Mouse (Mus musculus) myocyte (in vitro differentiated cells): Measurements from ENCODE around the gene Smg6. TPM values are rescaled to one million over a fixed set of nuclear protein-coding genes. Genes with fewer than 3 reads are reported as not detected.

ENCODE experiments used
- H3K27me3 ChIP-seq: one replicate; pipeline ENCODE4 v1.6.1; 2011; ENCODE audit not compliant: control insufficient read depth, insufficient read depth, insufficient read length
- H3K36me3 ChIP-seq: one replicate; pipeline ENCODE4 v1.6.1; 2011; ENCODE audit not compliant: control insufficient read depth, insufficient read depth
- H3K4me2 ChIP-seq: one replicate; pipeline ENCODE4 v1.6.1; 2011; ENCODE audit warnings: low read depth, control low read depth
- H3K4me3 ChIP-seq: one replicate; pipeline ENCODE4 v1.5.1; 2011; ENCODE audit warnings: mild to moderate bottlenecking, control low read depth, moderate library complexity
- H3K79me2 ChIP-seq: one replicate; pipeline ENCODE4 v1.6.1; 2011; ENCODE audit not compliant: control insufficient read depth, insufficient read depth
- H3ac ChIP-seq: one replicate; pipeline ENCODE4 v1.6.1; 2011; ENCODE audit not compliant: control insufficient read depth, insufficient read length
- CEBPB ChIP-seq: IDR thresholded peaks from 2 replicates; pipeline ENCODE4 v1.6.1; 2011; ENCODE audit warnings: mild to moderate bottlenecking, moderate library complexity; ENCODE audit not compliant: poor library complexity, insufficient read depth, severe bottlenecking
- E2F4 ChIP-seq: IDR thresholded peaks from one replicate; pipeline ENCODE4 v1.6.1; 2011; ENCODE audit warnings: mild to moderate bottlenecking, control low read depth, moderate library complexity; ENCODE audit not compliant: insufficient read depth
- MAX ChIP-seq: IDR thresholded peaks from one replicate; pipeline ENCODE4 v1.6.1; 2011; ENCODE audit warnings: low read depth, mild to moderate bottlenecking, control low read depth
- MYOD1 ChIP-seq, 3 experiments: IDR thresholded peaks; one replicate each; pipeline ENCODE4 v1.6.1; 2011; ENCODE audit warnings: control low read depth in 2 of 3, low read depth in 2 of 3, mild to moderate bottlenecking in 2 of 3, moderate library complexity in 1 of 3; ENCODE audit not compliant: insufficient read length in 2 of 3, control insufficient read depth in 1 of 3
- MYOG ChIP-seq, 3 experiments: IDR thresholded peaks; one replicate each; pipeline ENCODE4 v1.6.1; 2011; ENCODE audit warnings: control low read depth in 2 of 3, low read depth in 2 of 3, mild to moderate bottlenecking in 2 of 3; ENCODE audit not compliant: insufficient read length in 2 of 3, control insufficient read depth in 1 of 3, insufficient read depth in 1 of 3
- POLR2A ChIP-seq: IDR thresholded peaks from one replicate; pipeline ENCODE4 v1.6.1; 2011; ENCODE audit warnings: low read depth, mild to moderate bottlenecking, control low read depth, moderate library complexity; ENCODE audit not compliant: insufficient read length
- POLR2AphosphoS2 ChIP-seq: IDR thresholded peaks from one replicate; pipeline ENCODE4 v1.6.1; 2011; ENCODE audit warnings: low read depth, control low read depth; ENCODE audit not compliant: insufficient read length
- REST ChIP-seq: IDR thresholded peaks from one replicate; pipeline ENCODE4 v1.6.1; 2011; ENCODE audit warnings: mild to moderate bottlenecking, control low read depth, moderate library complexity; ENCODE audit not compliant: insufficient read depth, insufficient read length
- SRF ChIP-seq: IDR thresholded peaks from one replicate; pipeline ENCODE4 v1.6.1; 2011; ENCODE audit warnings: low read depth; ENCODE audit not compliant: control insufficient read depth, insufficient read length
- TCF12 ChIP-seq: IDR thresholded peaks from one replicate; pipeline ENCODE4 v1.6.1; 2011; ENCODE audit warnings: mild to moderate bottlenecking, control low read depth; ENCODE audit not compliant: poor library complexity, insufficient read depth, severe bottlenecking
- TCF3 ChIP-seq: IDR thresholded peaks from one replicate; pipeline ENCODE4 v1.6.1; 2011; ENCODE audit warnings: low read depth, control low read depth; ENCODE audit not compliant: insufficient read length
- USF1 ChIP-seq: IDR thresholded peaks from one replicate; pipeline ENCODE4 v1.6.1; 2011; ENCODE audit warnings: low read depth, mild to moderate bottlenecking, control low read depth, moderate library complexity
- polyA plus RNA-seq: library from polyadenylated mRNA; unstranded; fragments of >200 nt; fragmentation: generic; extraction: Trizol; gene quantifications from one replicate; pipeline ENCODE4 v1.2.1, GENCODE M21; 2012; ENCODE audit warnings: missing spikeins

Gene Smg6
- polyA plus RNA-seq, 1 experiment: 14.7 TPM

GRCm38 (mm10) chr11:74965516-74965915 lies 39.9 kb downstream of the Smg6 start:
- H3K4me3 ChIP-seq: no peak overlapping the region
- H3K27me3 ChIP-seq: no peaks in the 10 kb centered on the region
- no peaks in the 10 kb centered on the region for H3K79me2 ChIP-seq
- H3ac ChIP-seq: no peak overlapping the region
- H3K4me2 ChIP-seq: no peak overlapping the region
- H3K36me3 ChIP-seq: no peaks in the 10 kb centered on the region
- TF ChIP-seq USF1 (no peak), REST (no peak), POLR2AphosphoS2 (no peak), E2F4 (no peak), SRF (no peak), TCF12 (no peak), MAX (no peak), MYOG (IDR thresholded peaks at IDR 0.05; ENCODE audit: control insufficient read depth in 1 of 3, insufficient read depth in 1 of 3, insufficient read length in 2 of 3, low read depth in 2 of 3) (no peak), MYOD1 (IDR thresholded peaks at IDR 0.05; ENCODE audit: control insufficient read depth in 1 of 3, insufficient read length in 2 of 3, low read depth in 2 of 3) (no peak), TCF3 (no peak), CEBPB (no peak), POLR2A (no peak)

- Histone ChIP-seq H3K4me3 (no peak overlapping the region), H3K4me2 (no peak overlapping the region), H3ac (no peak overlapping the region), H3K27me3 (no peaks in the 10 kb centered on the region), H3K79me2 (no peaks in the 10 kb centered on the region), H3K36me3 (peaks cover 3% of the 10 kb centered on the region)
- TF ChIP-seq POLR2AphosphoS2: no peak
- TF ChIP-seq REST: no peak
- no peak for TF ChIP-seq TCF3
- TF ChIP-seq CEBPB: no peak
- no peak for TF ChIP-seq SRF
- no peak for TF ChIP-seq MAX
- no peak for TF ChIP-seq MYOD1 (IDR thresholded peaks at IDR 0.05; ENCODE audit: control insufficient read depth in 1 of 3, insufficient read length in 2 of 3, low read depth in 2 of 3)
- TF ChIP-seq USF1: no peak
- TF ChIP-seq MYOG (IDR thresholded peaks at IDR 0.05; ENCODE audit: control insufficient read depth in 1 of 3, insufficient read depth in 1 of 3, insufficient read length in 2 of 3, low read depth in 2 of 3): no peak
- no peak for TF ChIP-seq TCF12
- TF ChIP-seq E2F4: no peak
- no peak for TF ChIP-seq POLR2A
These were observed 47.9 kb downstream of the Smg6 start for GRCm38 (mm10) chr11:74973290-74974157.

GRCm38 (mm10) chr11:74974615-74975014 lies 49.0 kb downstream of the Smg6 start:
- Histone ChIP-seq H3K4me2 (no peak overlapping the region), H3K36me3 (peaks cover 3% of the 10 kb centered on the region), H3K4me3 (no peak overlapping the region), H3K27me3 (no peaks in the 10 kb centered on the region), H3ac (no peak overlapping the region), H3K79me2 (no peaks in the 10 kb centered on the region)
- TF ChIP-seq USF1: no peak
- TF ChIP-seq POLR2A: no peak
- TF ChIP-seq MYOD1 (IDR thresholded peaks at IDR 0.05; ENCODE audit: control insufficient read depth in 1 of 3, insufficient read length in 2 of 3, low read depth in 2 of 3): no peak
- TF ChIP-seq E2F4: no peak
- TF ChIP-seq MAX: no peak
- no peak for TF ChIP-seq TCF3
- no peak for TF ChIP-seq CEBPB
- no peak for TF ChIP-seq TCF12
- TF ChIP-seq SRF: no peak

GRCm38 (mm10) chr11:74976835-74977687 lies 51.4 kb downstream of the Smg6 start:
- Histone ChIP-seq H3ac (no peak overlapping the region), H3K27me3 (no peaks in the 10 kb centered on the region), H3K36me3 (peaks cover 3% of the 10 kb centered on the region), H3K4me3 (no peak overlapping the region), H3K4me2 (no peak overlapping the region), H3K79me2 (no peaks in the 10 kb centered on the region)
- TF ChIP-seq CEBPB (no peak), USF1 (no peak), MYOG (IDR thresholded peaks at IDR 0.05; ENCODE audit: control insufficient read depth in 1 of 3, insufficient read depth in 1 of 3, insufficient read length in 2 of 3, low read depth in 2 of 3) (no peak), MYOD1 (IDR thresholded peaks at IDR 0.05; ENCODE audit: control insufficient read depth in 1 of 3, insufficient read length in 2 of 3, low read depth in 2 of 3) (no peak), TCF3 (no peak), E2F4 (no peak), TCF12 (no peak), REST (no peak)
